In the genomic region with DNA sequence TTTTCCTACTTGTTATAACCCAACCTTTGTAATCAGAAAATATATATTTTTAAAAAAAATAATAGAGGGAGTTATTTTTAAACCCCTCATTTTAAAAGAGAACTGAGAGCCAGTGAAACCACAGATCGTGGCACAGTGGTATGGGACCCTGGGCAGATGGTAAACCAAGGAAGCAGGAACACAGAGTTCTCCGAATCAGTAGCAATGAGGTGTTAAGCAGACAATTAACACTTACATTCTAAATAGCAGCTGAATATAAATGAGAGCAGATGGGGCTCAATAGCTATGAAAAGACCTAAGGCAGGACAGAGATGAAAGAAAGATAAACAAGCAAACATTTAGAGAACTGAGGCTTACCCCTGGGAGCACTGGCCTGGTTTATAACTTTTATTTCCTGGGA, we compare ENCODE assay signal across 19 mouse cellular contexts.
"Had no signal": no experiment of that assay in that cellular context is flagged by ENCODE, and none has a peak within 500 bp of the region (broad histone marks: within the 10 kb centered on the region; RNA-seq: fewer than 3 reads in every experiment).

No protein-coding gene starts in this region.

- H3K27me3 ChIP-seq: limb, embryonic 13.5 days; liver, embryonic 12.5 days; liver, embryonic 15.5 days; lung, embryonic 15.5 days; midbrain, embryonic 12.5 days; neural tube, embryonic 13.5 days had no signal

- H3K9ac ChIP-seq: limb, embryonic 13.5 days; liver, embryonic 12.5 days; liver, embryonic 15.5 days; lung, embryonic 15.5 days; midbrain, embryonic 12.5 days; neural tube, embryonic 13.5 days had no signal

- H3K4me3 ChIP-seq: limb, embryonic 10.5 days; limb, embryonic 13.5 days; liver, embryonic 12.5 days; liver, embryonic 15.5 days; lung, embryonic 15.5 days; midbrain, embryonic 12.5 days; myocyte; neural tube, embryonic 13.5 days had no signal

- H3K9me3 ChIP-seq: limb, embryonic 10.5 days; limb, embryonic 13.5 days; liver, embryonic 12.5 days; liver, embryonic 15.5 days; lung, embryonic 15.5 days; midbrain, embryonic 12.5 days; neural tube, embryonic 13.5 days had no signal

- H3K4me1 ChIP-seq: limb, embryonic 13.5 days; liver, embryonic 12.5 days; liver, embryonic 15.5 days; lung, embryonic 15.5 days had no signal

- H3K36me3 ChIP-seq: limb, embryonic 10.5 days; limb, embryonic 13.5 days; liver, embryonic 12.5 days; liver, embryonic 15.5 days; lung, embryonic 15.5 days; midbrain, embryonic 12.5 days; neural tube, embryonic 13.5 days had no signal

- ATAC-seq: liver, embryonic 12.5 days; midbrain, embryonic 16.5 days had no signal

- DNase-seq: kidney, adult 2 months; kidney, postnatal 25 days; liver; lung, adult 18-20 months; lung, postnatal 10 days; lung, postnatal 4 days; thymus, adult 2 months; thymus, postnatal 14 days; thymus, postnatal 4 days had no signal

- H3K4me2 ChIP-seq: limb, embryonic 13.5 days; liver, embryonic 12.5 days; liver, embryonic 15.5 days; lung, embryonic 15.5 days; midbrain, embryonic 12.5 days; neural tube, embryonic 13.5 days had no signal

- H3K27ac ChIP-seq: kidney, postnatal 0 days; limb, embryonic 10.5 days; limb, embryonic 13.5 days; liver, embryonic 12.5 days; liver, embryonic 15.5 days; lung, embryonic 15.5 days; midbrain, embryonic 12.5 days had no signal
